Mouse (Mus musculus) embryonic fibroblast, embryonic 13.5 days (primary cell): ENCODE results near the gene Med28.

Experiments
- CTCF ChIP-seq: IDR thresholded peaks from 2 replicates; pipeline ENCODE4 v1.5.1; 2011; ENCODE audit warnings: mild to moderate bottlenecking, control low read depth, low read length, moderate library complexity, borderline replicate concordance; ENCODE audit not compliant: insufficient read depth
- POLR2A ChIP-seq: IDR thresholded peaks from 2 replicates; pipeline ENCODE4 v1.6.1; 2011; ENCODE audit warnings: low read depth, mild to moderate bottlenecking, control low read depth, low read length, moderate library complexity

GRCm38 (mm10) chr5:45549586-45549985 lies 29.6 kb downstream of the Med28 start:
- TF ChIP-seq CTCF (no peak), POLR2A (no peak)
